27 mouse cellular contexts compared by ENCODE assay signal in genomic region chr9:111178971-111179370, GRCm38 (mm10).
"Had no signal": no experiment of that assay in that cellular context is flagged by ENCODE, and none has a peak within 500 bp of the region (broad histone marks: within the 10 kb centered on the region; RNA-seq: fewer than 3 reads in every experiment).

No protein-coding gene starts in this region.

- H3K27ac ChIP-seq: gastrocnemius, adult 2 months; heart, adult 2 months; heart, embryonic 13.5 days; heart, embryonic 15.5 days; hindbrain, embryonic 10.5 days; hindbrain, embryonic 12.5 days; hindbrain, embryonic 14.5 days; intestine, embryonic 15.5 days; layer of hippocampus, adult 2 months; left cerebral cortex, adult 2 months; limb, embryonic 10.5 days; limb, embryonic 12.5 days; liver, embryonic 13.5 days; liver, embryonic 15.5 days had no signal

- H3K36me3 ChIP-seq: hindbrain, embryonic 10.5 days; hindbrain, embryonic 12.5 days; intestine, embryonic 15.5 days; limb, embryonic 10.5 days; limb, embryonic 12.5 days; liver, embryonic 13.5 days had no signal

- DNase-seq: gastrocnemius, adult 2 months; gastrocnemius, postnatal 10 days; gastrocnemius, postnatal 25 days; heart, adult 2 months; heart, postnatal 14 days; heart, postnatal 4 days; kidney, adult 8-10 months; kidney, postnatal 10 days; liver; liver, embryonic 13.5 days; liver, postnatal 0 days had no signal

- H3K9ac ChIP-seq: heart, embryonic 13.5 days; heart, embryonic 15.5 days; hindbrain, embryonic 12.5 days; hindbrain, embryonic 14.5 days; intestine, embryonic 15.5 days; limb, embryonic 12.5 days; liver, embryonic 13.5 days; liver, embryonic 15.5 days; liver, postnatal 0 days had no signal

- H3K4me3 ChIP-seq: gastrocnemius, adult 2 months; heart, adult 2 months; heart, embryonic 13.5 days; heart, embryonic 15.5 days; hindbrain, embryonic 10.5 days; hindbrain, embryonic 12.5 days; intestine, embryonic 15.5 days; layer of hippocampus, adult 2 months; left cerebral cortex, adult 2 months; limb, embryonic 10.5 days; limb, embryonic 12.5 days; liver, embryonic 13.5 days; liver, embryonic 15.5 days had no signal

- H3K27me3 ChIP-seq: heart, embryonic 13.5 days; heart, embryonic 15.5 days; hindbrain, embryonic 12.5 days; intestine, embryonic 15.5 days; limb, embryonic 12.5 days; liver, embryonic 13.5 days; liver, embryonic 15.5 days had no signal

- ATAC-seq: hindbrain, embryonic 16.5 days; inflammation-experienced regulatory T-cells, adult 6 months; intestine, embryonic 15.5 days; intestine, postnatal 0 days; liver, postnatal 0 days had no signal

- H3K4me2 ChIP-seq: heart, embryonic 11.5 days; heart, embryonic 13.5 days; heart, embryonic 15.5 days; hindbrain, embryonic 12.5 days; hindbrain, embryonic 14.5 days; intestine, embryonic 15.5 days; limb, embryonic 12.5 days; liver, embryonic 11.5 days; liver, embryonic 13.5 days; liver, embryonic 15.5 days had no signal

- H3K4me1 ChIP-seq: hindbrain, embryonic 10.5 days; hindbrain, embryonic 12.5 days; intestine, embryonic 15.5 days; limb, embryonic 10.5 days; limb, embryonic 12.5 days; liver, embryonic 13.5 days; liver, embryonic 15.5 days had no signal

- H3K9me3 ChIP-seq: heart, embryonic 13.5 days; heart, embryonic 15.5 days; hindbrain, embryonic 10.5 days; hindbrain, embryonic 12.5 days; intestine, embryonic 15.5 days; limb, embryonic 10.5 days; limb, embryonic 12.5 days; liver, embryonic 13.5 days; liver, embryonic 15.5 days had no signal
